Mouse (Mus musculus): ENCODE data around the gene Srebf2. TPM values are rescaled to one million over a fixed set of nuclear protein-coding genes. Genes with fewer than 3 reads are reported as not detected.

Srebf2 gene
- polyA plus RNA-seq, 1 experiment, result 285 TPM

DNA sequence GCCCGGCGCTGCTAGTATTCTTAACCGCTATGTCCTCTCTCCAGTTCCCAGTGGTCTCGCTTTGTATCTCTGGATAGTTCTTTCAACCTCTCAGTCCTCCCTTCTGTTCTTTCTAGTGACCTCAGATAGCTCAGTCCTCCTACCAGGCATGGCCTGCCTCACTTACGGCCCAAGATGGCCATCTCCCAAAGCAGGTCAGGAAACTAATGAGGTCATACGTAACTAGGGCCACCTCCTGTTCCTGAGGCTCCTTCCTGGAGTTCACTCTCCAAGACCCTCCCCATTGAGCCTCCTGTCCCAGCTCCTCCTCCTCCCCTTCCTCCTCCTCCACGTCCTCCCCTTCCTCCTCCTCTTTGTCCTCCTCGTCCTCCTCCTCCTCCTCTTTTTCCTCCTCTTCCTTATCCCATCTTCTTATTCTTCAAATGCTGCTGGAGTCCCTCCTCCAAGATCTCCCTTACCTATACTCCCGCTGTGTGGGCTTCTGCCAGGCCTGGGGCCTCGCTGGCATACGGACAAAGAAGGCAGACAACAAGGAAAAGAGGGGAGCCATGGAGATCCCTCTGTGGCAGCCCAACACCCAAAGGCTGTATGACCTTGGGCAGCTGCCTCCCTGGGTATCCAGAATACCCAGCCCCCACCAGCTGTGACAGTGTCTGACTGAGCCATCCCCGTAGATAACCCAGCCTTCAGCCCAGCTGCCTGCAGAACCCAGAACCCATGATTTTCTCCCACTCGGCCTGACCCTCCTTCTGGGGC, 62.5 kb downstream of the Srebf2 start:
- H3K36me3 ChIP-seq (ENCODE audit: control insufficient read depth, insufficient read depth), result peaks cover 9% of the 10 kb centered on the region
- TF ChIP-seq SRF (IDR thresholded peaks at IDR 0.05; ENCODE audit: control insufficient read depth, insufficient read length, low read depth), result no peak
- no peak for TF ChIP-seq REST (IDR thresholded peaks at IDR 0.05; ENCODE audit: insufficient read depth, insufficient read length)
- TF ChIP-seq POLR2A (IDR thresholded peaks at IDR 0.05; ENCODE audit: insufficient read length, low read depth), result no peak
- TF ChIP-seq POLR2AphosphoS2 (IDR thresholded peaks at IDR 0.05; ENCODE audit: insufficient read length, low read depth), result no peak
- no peak for TF ChIP-seq MAX (IDR thresholded peaks at IDR 0.05; ENCODE audit: low read depth)
- TF ChIP-seq E2F4 (IDR thresholded peaks at IDR 0.05; ENCODE audit: insufficient read depth), result no peak
- no peak for TF ChIP-seq TCF3 (IDR thresholded peaks at IDR 0.05; ENCODE audit: insufficient read length, low read depth)
- TF ChIP-seq MYOG (IDR thresholded peaks at IDR 0.05; ENCODE audit: control insufficient read depth in 1 of 3, insufficient read depth in 1 of 3, insufficient read length in 2 of 3, low read depth in 2 of 3), result no peak
- no peak for TF ChIP-seq TCF12 (IDR thresholded peaks at IDR 0.05; ENCODE audit: insufficient read depth, poor library complexity, severe bottlenecking)
- TF ChIP-seq MYOD1 (IDR thresholded peaks at IDR 0.05; ENCODE audit: control insufficient read depth in 1 of 3, insufficient read length in 2 of 3, low read depth in 2 of 3), result no peak
- no peak for TF ChIP-seq CEBPB (IDR thresholded peaks at IDR 0.05; ENCODE audit: insufficient read depth, poor library complexity, severe bottlenecking)
- no peak for TF ChIP-seq USF1 (IDR thresholded peaks at IDR 0.05; ENCODE audit: low read depth)
- H3ac ChIP-seq (ENCODE audit: control insufficient read depth, insufficient read length), result no peak overlapping the region
- H3K4me3 ChIP-seq, result no peak overlapping the region
- peaks cover 23% of the 10 kb centered on the region for H3K27me3 ChIP-seq (ENCODE audit: control insufficient read depth, insufficient read depth, insufficient read length)
- no peaks in the 10 kb centered on the region for H3K79me2 ChIP-seq (ENCODE audit: control insufficient read depth, insufficient read depth)
- H3K4me2 ChIP-seq (ENCODE audit: low read depth), result no peak overlapping the region

DNA sequence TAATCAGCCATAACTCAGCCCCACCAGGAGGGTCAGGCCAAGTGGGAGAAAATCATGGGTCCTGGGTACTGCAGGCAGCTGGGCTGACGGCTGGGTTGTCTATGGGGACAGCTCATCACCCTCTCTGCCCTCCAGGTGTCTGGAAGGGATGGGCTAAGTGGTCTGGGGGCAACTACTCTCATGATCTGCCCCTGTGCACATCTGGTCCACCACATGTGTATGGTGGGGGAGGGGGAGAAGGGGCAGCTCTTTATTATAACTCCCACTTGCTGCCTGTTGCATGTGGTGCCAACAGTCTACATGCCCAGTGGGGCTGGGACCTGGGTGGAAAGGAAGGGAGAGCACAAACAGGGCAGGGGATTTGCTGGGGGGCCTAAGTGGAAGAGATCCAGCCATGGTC, 63.8 kb downstream of the Srebf2 start:
- Histone ChIP-seq H3K27me3 (ENCODE audit: control insufficient read depth, insufficient read depth, insufficient read length) (peaks cover 23% of the 10 kb centered on the region), H3K79me2 (ENCODE audit: control insufficient read depth, insufficient read depth) (no peaks in the 10 kb centered on the region), H3K36me3 (ENCODE audit: control insufficient read depth, insufficient read depth) (peaks cover under 1% of the 10 kb centered on the region), H3K4me2 (ENCODE audit: low read depth) (no peak overlapping the region), H3ac (ENCODE audit: control insufficient read depth, insufficient read length) (no peak overlapping the region), H3K4me3 (no peak overlapping the region)
- peak; percentile 41 for TF ChIP-seq POLR2AphosphoS2 (IDR thresholded peaks at IDR 0.05; ENCODE audit: insufficient read length, low read depth)
- TF ChIP-seq MAX (IDR thresholded peaks at IDR 0.05; ENCODE audit: low read depth), result no peak

DNA sequence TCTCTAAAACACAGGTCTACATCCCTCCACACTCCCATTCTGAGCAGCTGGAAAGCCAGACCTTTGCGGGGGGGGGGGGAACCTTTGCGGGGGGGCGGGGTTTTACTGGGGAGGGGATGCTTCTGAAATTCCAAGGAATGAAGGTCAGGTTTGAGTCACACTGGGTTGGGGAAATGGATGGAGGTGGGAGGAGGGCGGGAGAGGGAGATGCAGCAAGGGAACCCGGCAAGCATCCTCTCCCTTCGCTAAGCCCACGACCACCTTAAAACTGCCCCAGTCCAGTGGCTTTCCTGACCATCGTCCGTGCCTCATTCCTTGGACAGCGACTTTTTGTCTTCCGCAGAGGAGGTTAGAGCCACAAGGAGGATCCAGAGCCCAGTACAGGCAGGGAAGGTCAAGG, 64.3 kb downstream of the Srebf2 start:
- Histone ChIP-seq H3K27me3 (ENCODE audit: control insufficient read depth, insufficient read depth, insufficient read length) (peaks cover 23% of the 10 kb centered on the region), H3K79me2 (ENCODE audit: control insufficient read depth, insufficient read depth) (no peaks in the 10 kb centered on the region), H3K36me3 (ENCODE audit: control insufficient read depth, insufficient read depth) (no peaks in the 10 kb centered on the region), H3K4me2 (ENCODE audit: low read depth) (no peak overlapping the region), H3K4me3 (no peak overlapping the region), H3ac (ENCODE audit: control insufficient read depth, insufficient read length) (no peak overlapping the region)
- peak; percentile 54 for TF ChIP-seq POLR2AphosphoS2 (IDR thresholded peaks at IDR 0.05; ENCODE audit: insufficient read length, low read depth)
- no peak for TF ChIP-seq MYOG (IDR thresholded peaks at IDR 0.05; ENCODE audit: control insufficient read depth in 1 of 3, insufficient read depth in 1 of 3, insufficient read length in 2 of 3, low read depth in 2 of 3)

DNA sequence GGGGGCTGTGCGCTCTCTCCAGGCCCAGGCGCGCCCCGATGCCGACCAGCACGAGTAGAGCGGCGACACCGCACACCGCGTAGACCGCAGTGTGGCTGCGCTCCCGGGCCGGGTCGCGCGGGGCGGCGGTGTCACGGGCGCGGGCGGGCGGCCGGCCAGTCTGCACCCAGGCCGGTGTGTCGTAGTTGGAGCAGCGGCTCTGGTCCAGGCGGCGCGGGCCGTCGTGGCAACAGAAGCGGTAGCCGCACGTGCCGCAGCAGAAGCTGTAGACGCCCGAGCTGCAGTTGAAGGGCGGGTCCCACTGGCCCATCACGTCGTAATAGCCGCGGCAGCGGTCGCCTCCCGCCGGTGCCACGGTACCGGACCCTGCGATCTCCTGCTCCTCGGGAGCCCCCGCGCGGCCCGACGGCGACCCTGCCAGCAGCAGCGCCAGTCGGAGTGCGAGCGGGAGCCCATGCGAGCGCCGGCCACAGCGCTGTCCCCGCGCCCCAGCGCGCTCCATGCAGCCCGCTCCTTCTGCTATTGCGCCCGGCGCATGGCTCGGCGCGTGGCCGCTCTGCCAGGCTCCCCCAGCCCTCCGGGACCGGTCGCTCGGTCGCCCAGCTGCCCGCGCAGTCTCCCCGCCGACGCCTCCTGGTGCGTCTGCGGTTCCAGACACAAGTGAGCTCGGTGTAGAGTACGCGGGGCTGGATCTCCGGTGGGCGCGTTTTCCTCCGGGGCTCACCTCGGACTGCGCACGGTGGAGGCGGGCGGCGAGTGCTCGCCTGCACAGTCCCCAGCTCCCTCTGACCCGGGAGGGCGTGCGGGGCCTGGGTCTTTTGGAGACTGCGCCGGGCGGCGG, 65.2 kb downstream of the Srebf2 start:
- Histone ChIP-seq H3ac (ENCODE audit: control insufficient read depth, insufficient read length) (no peak overlapping the region), H3K27me3 (ENCODE audit: control insufficient read depth, insufficient read depth, insufficient read length) (peaks cover 23% of the 10 kb centered on the region), H3K79me2 (ENCODE audit: control insufficient read depth, insufficient read depth) (no peaks in the 10 kb centered on the region), H3K36me3 (ENCODE audit: control insufficient read depth, insufficient read depth) (no peaks in the 10 kb centered on the region), H3K4me2 (ENCODE audit: low read depth) (no peak overlapping the region), H3K4me3 (no peak overlapping the region)
- TF ChIP-seq USF1 (IDR thresholded peaks at IDR 0.05; ENCODE audit: low read depth), result no peak
- peak; percentile 27 for TF ChIP-seq POLR2A (IDR thresholded peaks at IDR 0.05; ENCODE audit: insufficient read length, low read depth)
- no peak for TF ChIP-seq TCF12 (IDR thresholded peaks at IDR 0.05; ENCODE audit: insufficient read depth, poor library complexity, severe bottlenecking)

DNA sequence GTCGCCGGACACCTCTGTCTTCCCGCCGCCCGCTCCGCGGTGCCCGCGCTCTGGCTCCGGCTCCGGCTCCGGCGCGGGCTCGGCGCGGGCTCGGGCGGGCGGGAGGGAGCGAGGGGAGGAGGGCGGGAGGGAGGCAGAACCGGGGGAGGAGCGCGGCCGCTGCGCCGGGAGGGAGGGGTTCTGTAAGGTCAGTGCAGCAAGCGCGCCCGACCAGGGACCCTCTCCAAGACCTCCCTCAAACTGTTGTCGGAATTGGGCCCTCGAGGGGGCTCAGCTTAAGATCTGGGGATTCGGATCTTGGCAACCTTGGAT, 65.7 kb downstream of the Srebf2 start, which contains the start of gene Shisa8:
Gene Shisa8, minus strand, starts transcription at position 64 of the 312 bp plus-strand sequence.
- TF ChIP-seq TCF3 (IDR thresholded peaks at IDR 0.05; ENCODE audit: insufficient read length, low read depth) (no peak), REST (IDR thresholded peaks at IDR 0.05; ENCODE audit: insufficient read depth, insufficient read length) (no peak), SRF (IDR thresholded peaks at IDR 0.05; ENCODE audit: control insufficient read depth, insufficient read length, low read depth) (no peak), POLR2A (IDR thresholded peaks at IDR 0.05; ENCODE audit: insufficient read length, low read depth) (no peak), MAX (IDR thresholded peaks at IDR 0.05; ENCODE audit: low read depth) (no peak), POLR2AphosphoS2 (IDR thresholded peaks at IDR 0.05; ENCODE audit: insufficient read length, low read depth) (no peak), MYOG (IDR thresholded peaks at IDR 0.05; ENCODE audit: control insufficient read depth in 1 of 3, insufficient read depth in 1 of 3, insufficient read length in 2 of 3, low read depth in 2 of 3) (no peak), TCF12 (IDR thresholded peaks at IDR 0.05; ENCODE audit: insufficient read depth, poor library complexity, severe bottlenecking) (no peak), CEBPB (IDR thresholded peaks at IDR 0.05; ENCODE audit: insufficient read depth, poor library complexity, severe bottlenecking) (no peak), E2F4 (IDR thresholded peaks at IDR 0.05; ENCODE audit: insufficient read depth) (no peak), USF1 (IDR thresholded peaks at IDR 0.05; ENCODE audit: low read depth) (no peak), MYOD1 (IDR thresholded peaks at IDR 0.05; ENCODE audit: control insufficient read depth in 1 of 3, insufficient read length in 2 of 3, low read depth in 2 of 3) (no peak)
- Histone ChIP-seq H3K36me3 (ENCODE audit: control insufficient read depth, insufficient read depth) (no peaks in the 10 kb centered on the region), H3ac (ENCODE audit: control insufficient read depth, insufficient read length) (no peak within 1 kb of the TSS), H3K79me2 (ENCODE audit: control insufficient read depth, insufficient read depth) (no peaks in the 10 kb centered on the region), H3K4me3 (no peak within 1 kb of the TSS), H3K27me3 (ENCODE audit: control insufficient read depth, insufficient read depth, insufficient read length) (peaks cover 23% of the 10 kb centered on the region), H3K4me2 (ENCODE audit: low read depth) (no peak within 1 kb of the TSS)
